Mouse (Mus musculus): ENCODE data around the gene Ube2e2. TPM values are rescaled to one million over a fixed set of nuclear protein-coding genes. Genes with fewer than 3 reads are reported as not detected.

The Ube2e2 gene
- polyA plus RNA-seq, 2 experiments = 69.7 to 82.7 TPM

- H3K9me3 ChIP-seq (ENCODE audit: control insufficient read depth, low read length) = no peaks in the 10 kb centered on the region
- H3K27me3 ChIP-seq (ENCODE audit: control insufficient read depth, insufficient read depth, low read length) = no peaks in the 10 kb centered on the region
- TF ChIP-seq POLR2A (IDR thresholded peaks at IDR 0.05; ENCODE audit: borderline replicate concordance, extremely low read depth, insufficient read depth, insufficient read length) = no peak
- no peak overlapping the region for H3K4me3 ChIP-seq (replicated peaks; ENCODE audit: low read length)
- no peak overlapping the region for H3K4me2 ChIP-seq (replicated peaks; ENCODE audit: low read depth, low read length, severe bottlenecking)
- DNase-seq (ENCODE audit: low spot score) (no peak), ATAC-seq (ENCODE audit: low FRiP score, low read depth) (no peak)
- H3K27ac ChIP-seq (replicated peaks; ENCODE audit: low read depth, low read length) = no peak overlapping the region
- H3K36me3 ChIP-seq (ENCODE audit: control insufficient read depth, insufficient read depth, low read length) = no peaks in the 10 kb centered on the region
- H3K9ac ChIP-seq (ENCODE audit: low read depth, low read length, severe bottlenecking) = no peak overlapping the region
- H3K4me1 ChIP-seq (ENCODE audit: control insufficient read depth, insufficient read depth, low read length) = no peaks in the 10 kb centered on the region
- WGBS = 43% methylated on average over 2 of the region's 2 CpGs
These were observed 363.2 kb downstream of the Ube2e2 start for GRCm38 (mm10) chr14:18530899-18531298.

GRCm38 (mm10) chr14:18530496-18530895, 363.6 kb downstream of the Ube2e2 start:
- H3K4me1 ChIP-seq (ENCODE audit: control insufficient read depth, insufficient read depth, low read length) = no peaks in the 10 kb centered on the region
- DNase-seq (ENCODE audit: low spot score) = peak; percentile 27
- H3K9ac ChIP-seq (ENCODE audit: low read depth, low read length, severe bottlenecking) = no peak overlapping the region
- H3K27me3 ChIP-seq (ENCODE audit: control insufficient read depth, insufficient read depth, low read length) = no peaks in the 10 kb centered on the region
- no peaks in the 10 kb centered on the region for H3K9me3 ChIP-seq (ENCODE audit: control insufficient read depth, low read length)
- no peak overlapping the region for H3K27ac ChIP-seq (replicated peaks; ENCODE audit: low read depth, low read length)
- H3K36me3 ChIP-seq (ENCODE audit: control insufficient read depth, insufficient read depth, low read length) = no peaks in the 10 kb centered on the region
- no peak overlapping the region for H3K4me2 ChIP-seq (replicated peaks; ENCODE audit: low read depth, low read length, severe bottlenecking)
- no peak for ATAC-seq (ENCODE audit: low FRiP score, low read depth)
- 63% methylated on average over 4 of the region's 4 CpGs for WGBS
- H3K4me3 ChIP-seq (replicated peaks; ENCODE audit: low read length) = no peak overlapping the region
- TF ChIP-seq POLR2A (IDR thresholded peaks at IDR 0.05; ENCODE audit: borderline replicate concordance, extremely low read depth, insufficient read depth, insufficient read length) = no peak

Data from limb, embryonic 14.5 days (tissue).